Mouse (Mus musculus) embryonic fibroblast, embryonic 13.5 days (primary cell): ENCODE measurements at regions not wholly inside any gene's neighbourhood (a gene's known extent, or its start where the extent isn't known, plus 50 kb on each side); places are given as distances from the start of the nearest gene placed in this dataset.

ENCODE experiments used
- CTCF ChIP-seq: IDR thresholded peaks from 2 replicates; pipeline ENCODE4 v1.5.1; 2011; ENCODE audit warnings: mild to moderate bottlenecking, control low read depth, low read length, moderate library complexity, borderline replicate concordance; ENCODE audit not compliant: insufficient read depth
- POLR2A ChIP-seq: IDR thresholded peaks from 2 replicates; pipeline ENCODE4 v1.6.1; 2011; ENCODE audit warnings: low read depth, mild to moderate bottlenecking, control low read depth, low read length, moderate library complexity

DNA sequence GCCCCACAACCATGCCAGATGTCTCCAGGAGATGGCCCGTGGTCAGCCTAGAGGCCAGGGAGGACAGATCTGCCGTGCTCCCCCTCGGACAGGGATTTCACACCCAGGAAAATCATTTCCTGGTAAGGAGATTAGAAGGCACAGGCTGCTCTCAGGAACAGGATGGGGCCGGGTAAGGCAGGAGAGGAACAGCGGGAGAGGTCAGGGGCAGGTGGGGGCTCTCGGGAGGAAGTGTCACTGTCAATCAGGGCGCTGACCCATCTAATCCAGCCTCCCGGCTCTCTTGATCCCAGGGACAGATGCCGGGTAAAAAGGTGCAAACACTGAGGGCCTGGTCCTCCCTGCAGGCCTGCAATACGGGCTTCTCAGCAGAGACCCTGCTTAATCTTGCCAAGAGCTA lies 183.6 kb downstream of the Inhbb start:
- TF ChIP-seq CTCF (no peak), POLR2A (no peak)
